Mouse (Mus musculus): ENCODE results near the gene Ephx1.
"Not testable (repeated sequence)": the region's sequence is repeated elsewhere in the genome, so short reads cannot be mapped to it uniquely, and the experiment has no call there.

Ephx1 gene

DNA sequence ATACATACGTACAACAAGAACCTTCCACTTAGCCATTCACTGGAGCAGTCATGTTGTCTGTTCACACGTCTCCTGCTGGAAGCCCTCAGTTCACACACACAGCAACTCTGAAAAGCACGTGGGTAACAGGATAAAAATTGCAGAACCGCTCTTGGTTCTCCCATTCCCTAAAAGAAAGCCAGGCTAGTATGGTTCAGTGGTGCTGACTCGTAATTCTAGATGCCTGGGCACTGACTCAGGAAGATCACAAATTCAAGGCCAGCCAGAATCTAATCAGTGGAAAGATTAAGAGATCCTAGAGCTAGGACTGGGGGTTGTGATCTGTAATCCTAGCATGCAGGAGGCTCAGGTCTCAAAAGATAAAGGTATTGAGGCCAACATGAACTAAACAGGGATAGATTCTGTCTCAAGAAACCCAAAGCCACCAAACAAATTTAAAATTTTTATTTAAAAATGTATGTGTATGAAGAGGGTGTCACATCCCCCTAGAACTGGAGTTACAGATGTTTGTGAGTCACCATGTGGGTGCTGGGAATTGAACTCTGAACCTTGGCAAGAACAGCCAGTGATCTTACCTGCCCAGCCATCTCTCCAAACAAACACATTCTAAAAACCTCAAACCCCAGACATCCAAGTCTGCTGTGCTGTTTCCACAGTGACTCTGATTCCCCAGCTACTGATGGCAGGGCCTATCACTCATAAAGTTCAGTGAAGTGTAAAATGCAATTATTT, at the start of gene Ephx1:
Gene Ephx1, minus strand, starts transcription at position 149 of the 732 bp plus-strand sequence.
- no peak for DNase-seq

DNA sequence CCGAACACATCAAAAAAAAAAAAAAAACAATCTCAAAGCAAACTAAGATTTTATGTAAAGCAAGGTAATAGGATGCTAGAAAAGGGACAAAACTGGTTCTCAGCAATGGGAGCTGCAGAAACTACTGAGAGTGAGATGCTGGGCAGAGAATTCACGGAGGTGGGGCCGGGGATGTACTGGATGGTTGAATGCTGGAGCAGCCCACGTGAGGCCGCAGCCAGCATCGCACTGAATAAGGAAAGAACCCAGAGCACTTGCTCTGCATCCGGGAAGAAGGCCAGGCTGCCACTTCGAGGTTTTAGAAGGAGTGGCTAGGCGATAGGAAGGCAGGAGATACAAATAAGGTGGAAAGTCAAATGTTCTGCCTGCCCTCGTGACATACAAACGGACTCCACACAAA, 49.0 kb upstream of the Ephx1 start:
- no peak for DNase-seq

DNA sequence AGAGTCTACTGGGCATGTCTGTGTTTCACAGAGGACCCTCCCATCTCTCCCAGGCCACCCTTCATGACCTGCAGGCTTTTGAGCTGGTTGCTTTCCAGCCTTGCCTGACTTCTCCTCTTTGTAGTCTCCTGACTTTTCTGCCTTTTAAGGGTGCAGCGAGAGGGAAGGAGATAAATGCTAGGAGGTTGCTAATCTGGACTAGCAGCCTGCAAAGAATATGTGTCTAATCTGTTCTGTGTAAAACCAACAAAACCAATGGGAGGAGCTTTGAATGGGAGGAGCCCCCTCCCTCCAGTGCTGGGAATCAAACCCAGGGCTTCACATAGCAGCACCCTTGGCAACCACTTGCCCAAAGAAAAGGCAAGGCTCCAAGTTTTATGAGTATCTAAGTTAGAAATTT, 47.6 kb upstream of the Ephx1 start:
- DNase-seq: no peak

DNA sequence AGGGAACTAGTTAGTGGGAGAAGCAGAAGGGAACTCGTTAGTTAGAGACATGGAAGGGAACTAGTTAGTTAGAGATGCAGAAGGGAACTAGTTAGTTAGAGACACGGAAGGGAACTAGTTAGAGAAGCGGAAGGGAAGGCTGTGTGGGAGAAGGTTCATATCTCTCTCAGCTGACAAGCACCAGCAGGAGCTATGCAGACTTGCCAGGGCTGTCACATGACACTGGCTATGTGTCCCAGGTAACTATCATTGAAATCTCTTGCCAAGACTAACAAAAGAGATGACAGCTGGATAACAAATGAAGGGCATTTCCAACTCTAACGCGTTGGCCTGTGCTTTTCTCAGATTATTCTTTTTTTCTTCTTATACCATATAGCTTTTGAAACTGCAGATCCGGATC, 43.9 kb upstream of the Ephx1 start:
- DNase-seq: no peak

DNA sequence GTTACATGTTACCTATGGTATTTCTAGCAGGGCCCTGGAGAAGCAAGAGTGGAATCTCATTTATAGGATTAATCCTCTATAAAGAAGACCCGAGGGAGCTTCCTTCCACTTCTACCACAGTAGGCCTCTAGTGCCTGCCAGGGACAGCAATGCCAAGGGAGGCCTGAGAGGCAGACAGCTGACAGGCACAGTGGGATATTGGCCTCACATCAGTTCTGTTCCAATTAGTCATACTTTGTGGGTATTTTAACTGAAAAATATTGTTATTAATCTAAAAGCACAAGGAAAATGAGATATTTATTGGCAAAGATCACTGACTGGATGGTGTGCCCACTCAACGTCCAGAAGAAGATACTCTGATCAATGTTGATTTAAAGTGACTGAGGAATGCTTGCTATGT, 43.3 kb upstream of the Ephx1 start:
- peak; percentile 34 for DNase-seq

DNA sequence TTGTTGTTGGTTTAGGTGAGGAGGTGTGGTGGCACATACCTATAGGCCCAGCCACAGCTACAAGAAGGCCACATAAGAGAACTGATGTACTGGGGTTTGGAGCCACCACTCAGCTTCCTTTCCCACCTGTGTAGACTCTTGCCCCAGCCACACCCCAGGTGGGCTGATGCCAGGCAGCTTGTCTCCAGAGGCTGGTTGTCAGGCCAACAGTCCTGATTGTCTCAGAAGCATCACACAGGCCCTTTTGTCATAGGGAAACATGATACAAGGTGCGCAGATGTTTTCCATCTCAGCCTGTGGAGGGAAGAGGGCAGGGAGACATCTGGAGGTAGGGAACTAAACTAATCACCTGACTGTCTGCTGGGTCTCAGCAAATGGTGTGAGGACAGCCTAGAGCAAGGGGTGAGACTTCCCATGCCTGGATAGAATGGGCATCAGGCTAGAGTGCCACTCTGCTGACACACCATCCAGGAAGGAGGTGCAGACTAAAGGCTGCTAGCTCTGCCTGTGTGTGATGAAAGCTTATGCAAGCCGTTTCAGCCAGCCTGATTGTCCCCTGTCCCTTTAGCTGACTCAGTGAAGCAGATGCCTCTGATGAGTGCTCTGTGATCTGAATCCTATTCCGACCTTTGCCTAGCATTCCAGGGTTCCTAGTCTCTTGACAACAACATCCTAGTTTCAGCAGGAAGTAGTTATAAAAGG, 41.2 kb upstream of the Ephx1 start:
- DNase-seq: no peak

DNA sequence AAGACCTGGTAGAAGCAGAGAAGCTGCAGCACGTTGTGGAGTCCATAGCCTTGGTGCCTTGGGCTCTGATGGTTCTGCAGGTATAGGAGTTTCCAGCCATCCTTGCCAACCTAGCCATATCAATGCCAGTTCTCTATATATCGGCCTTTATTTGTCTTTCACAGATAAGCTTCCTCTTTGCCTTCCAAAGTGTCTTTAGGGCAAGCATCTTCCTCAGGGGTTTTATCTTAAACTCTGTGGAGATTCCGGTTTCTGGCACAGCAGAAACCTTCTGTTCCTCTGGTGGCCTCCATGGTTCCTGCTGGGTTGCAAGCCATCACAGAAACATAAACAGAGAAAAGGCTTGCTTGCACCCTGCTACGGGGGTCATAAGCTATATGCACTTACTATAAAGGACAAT, 32.2 kb upstream of the Ephx1 start:
- DNase-seq: no peak

DNA sequence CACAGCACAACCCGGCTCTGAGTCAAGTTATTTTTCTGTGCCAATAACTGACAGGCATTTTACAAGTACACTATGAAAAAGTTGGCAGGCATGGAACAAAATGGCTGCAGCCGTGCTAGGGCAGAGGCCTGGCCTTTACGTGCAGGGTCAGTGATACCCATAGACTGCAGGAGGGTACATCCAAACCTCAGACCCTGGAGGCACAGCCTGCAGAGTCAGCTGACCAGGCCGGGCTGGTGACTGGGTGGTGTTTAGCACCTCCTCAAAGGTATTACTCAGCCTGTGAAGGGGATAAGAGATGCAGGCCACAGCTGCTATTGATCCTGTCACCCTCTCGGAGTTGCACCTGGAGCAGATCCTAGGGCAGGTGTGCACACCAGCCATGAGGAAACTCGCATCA, 30.2 kb upstream of the Ephx1 start, which contains the start of gene 9130409I23Rik:
Gene 9130409I23Rik, plus strand, starts transcription at position 301 of the 400 bp plus-strand sequence.
- DNase-seq: no peak

DNA sequence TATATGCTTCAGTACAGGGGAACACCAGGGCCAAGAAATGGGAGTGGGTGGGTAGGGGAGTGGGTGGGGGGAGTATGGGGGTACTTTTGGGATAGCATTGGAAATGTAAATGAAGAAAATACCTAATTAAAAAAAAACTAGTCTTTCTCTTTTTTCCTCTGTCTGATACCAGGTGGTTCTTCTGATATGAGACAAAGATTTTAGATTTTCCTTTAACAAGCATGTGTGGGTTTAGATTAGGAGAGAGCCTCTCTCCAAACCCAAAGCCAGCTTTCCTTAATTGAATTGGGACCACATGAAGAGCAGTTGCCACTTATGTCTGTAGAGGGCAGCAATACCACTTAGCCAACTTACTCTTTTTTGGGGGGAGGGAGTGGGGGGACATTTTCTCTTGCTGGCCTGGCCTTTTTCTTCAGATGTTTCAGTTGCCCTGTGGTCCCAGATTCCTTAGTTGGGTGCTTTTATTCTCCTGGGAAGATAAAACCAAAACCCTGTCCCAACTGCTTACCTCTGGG, 28.7 kb upstream of the Ephx1 start:
- no peak for DNase-seq

DNA sequence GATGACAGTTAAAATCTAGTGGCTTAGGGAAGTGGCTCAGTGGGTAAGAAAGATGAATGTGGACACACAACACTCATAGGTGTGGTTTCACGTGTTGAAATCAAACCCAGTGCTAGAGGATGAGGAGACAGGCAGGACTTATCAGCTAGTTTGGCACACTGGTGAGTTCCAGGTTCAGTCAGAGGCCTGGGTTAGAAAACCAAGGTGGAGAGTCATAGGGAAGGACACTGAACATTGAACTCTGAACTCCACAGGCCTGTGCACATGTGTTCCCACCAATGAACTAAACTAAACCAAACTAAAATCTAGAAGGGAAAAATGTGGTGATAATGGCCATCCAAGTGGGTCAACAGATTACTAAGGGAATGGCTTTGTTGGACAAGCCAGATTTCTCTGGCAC, 26.8 kb upstream of the Ephx1 start:
- no peak for DNase-seq

DNA sequence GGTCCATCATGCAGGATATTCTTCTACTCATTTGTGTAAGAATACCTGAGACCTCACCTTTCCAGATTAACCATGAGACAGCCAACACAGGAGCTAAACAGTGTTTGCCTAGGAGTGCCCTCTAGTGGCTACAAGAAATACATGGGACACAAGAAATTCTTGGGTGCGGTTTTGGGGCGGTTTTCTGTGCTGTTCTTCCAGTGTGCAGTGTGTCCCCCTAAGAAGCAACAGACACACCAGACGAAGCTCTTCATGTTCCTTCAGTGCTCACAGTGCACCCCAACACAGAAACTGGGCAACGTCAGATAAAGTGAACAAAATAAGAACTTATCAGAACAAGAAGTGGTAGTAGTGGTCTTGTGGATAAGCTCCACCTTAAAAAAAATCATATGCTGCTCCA, 18.9 kb upstream of the Ephx1 start:
- peak; percentile 19 for DNase-seq

DNA sequence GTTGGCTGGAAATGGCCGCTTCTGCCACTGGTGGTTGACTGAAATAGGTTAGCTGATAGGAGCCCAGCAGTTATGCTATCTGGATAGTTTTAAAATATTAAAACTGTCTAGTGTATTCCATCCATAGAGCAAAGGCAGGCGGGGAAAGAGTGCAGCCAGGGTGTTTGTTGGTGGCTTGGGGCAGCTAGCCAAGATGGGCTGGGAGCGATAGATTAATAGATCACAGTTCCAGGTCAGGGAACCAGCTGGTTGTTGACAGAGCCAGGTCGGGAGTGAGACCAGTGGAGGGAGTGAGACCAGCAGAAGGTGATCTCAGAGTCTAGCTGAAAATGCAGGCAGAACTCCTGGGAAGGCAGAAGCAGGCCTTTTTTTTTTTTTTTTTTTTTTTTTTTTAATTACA, 16.9 kb upstream of the Ephx1 start:
- DNase-seq: no peak

DNA sequence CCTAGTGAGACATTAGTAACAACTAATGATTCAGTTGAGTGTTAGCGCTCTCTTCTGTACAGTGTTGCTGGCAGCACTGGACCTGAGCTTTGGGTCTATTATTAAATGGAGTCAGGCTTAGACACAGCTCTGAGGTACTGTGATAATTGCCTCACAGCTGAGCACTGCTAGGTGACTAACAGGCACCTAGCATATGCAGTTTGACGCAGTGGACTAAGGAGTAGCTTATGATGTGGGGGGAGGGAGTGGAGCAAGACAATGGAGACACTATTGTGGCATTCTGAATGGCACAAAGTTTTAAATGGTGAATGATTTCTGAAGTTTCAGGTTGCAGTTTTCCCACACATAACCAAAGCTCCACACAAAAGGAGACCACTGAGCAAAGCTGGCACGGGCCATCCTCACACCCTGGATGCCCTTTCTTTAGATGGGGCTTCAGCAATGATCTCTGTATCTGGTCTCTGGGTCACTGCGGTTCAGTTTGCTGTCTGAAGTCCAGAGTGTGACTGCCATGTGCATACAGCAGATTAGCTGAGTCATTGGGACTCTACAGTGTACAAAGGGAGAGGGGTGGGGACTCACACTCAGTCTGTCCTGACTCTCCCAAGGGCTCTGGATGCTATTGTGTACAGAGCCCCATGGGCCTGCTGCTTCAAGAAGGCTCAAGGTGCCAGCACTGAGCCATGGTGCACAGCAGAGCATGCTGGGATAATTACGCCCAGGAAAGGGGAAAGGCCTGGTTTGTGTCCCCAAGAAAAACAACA, 14.5 kb upstream of the Ephx1 start:
- DNase-seq: not testable (repeated sequence)

DNA sequence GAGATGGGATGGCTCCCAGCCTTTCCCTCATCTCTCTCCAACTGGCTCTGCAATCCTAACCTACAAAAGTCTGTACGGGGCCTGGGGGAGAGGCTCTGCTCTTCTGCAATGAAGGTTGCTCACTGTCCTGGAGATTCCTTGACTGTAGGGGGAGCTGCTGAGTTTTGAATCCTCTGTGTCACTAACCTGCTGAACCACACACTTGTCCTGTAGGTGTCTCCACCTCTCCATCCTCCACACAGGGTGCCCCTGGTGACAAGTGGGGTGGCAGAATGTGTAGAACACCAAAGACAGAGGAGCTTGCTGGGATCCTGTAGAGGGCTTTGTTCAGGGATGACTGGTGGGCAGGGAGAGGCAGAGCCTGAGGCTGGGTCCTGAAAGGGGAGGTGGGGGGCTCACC, 1.6 kb upstream of the Ephx1 start:
- DNase-seq: peak; percentile 53

DNA sequence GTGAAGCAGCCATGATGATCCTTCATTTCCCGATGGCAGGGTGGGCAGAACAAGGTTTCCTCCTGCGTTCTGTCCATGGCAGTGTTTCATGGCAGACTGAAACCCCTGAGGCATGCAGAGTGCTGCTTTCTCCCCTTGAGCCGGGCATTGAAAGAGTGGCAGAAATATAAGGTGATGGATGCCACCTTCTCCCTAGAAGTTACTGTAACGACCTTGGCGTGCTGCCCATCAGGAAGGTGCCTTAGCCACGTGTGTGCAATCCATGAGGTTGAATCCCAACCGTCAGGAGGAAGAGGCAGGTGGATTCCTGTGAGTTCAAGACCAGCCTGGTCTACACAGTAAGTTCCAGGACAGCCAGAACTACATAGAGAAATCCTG, 773 bp upstream of the Ephx1 start:
- DNase-seq: no peak

DNA sequence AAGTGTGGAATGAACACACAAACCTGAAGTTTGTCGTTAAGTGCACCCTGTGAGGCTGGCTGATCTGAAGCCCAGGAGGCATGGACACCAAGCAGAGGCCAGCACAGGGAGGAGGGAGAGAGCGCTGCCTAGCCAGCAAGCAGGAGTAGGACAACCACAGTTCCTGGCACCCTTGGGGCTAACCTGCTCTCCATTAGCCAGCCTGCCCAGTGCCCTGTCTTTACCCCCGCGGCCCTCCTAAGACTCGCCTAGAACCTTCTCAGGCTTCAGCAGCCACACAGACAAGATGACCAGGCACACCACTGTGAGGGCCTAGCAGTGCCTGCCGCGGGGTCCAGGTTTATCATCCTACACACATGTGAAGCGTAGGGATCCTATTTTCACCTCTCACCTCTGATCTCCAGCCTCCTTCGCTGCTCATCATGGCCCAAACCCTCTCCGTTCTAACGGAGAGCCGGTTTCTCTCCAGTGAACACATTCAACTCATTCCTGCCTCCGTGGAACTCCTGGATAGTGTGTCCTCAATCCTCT, 2.7 kb downstream of the Ephx1 start:
- peak; percentile 15 for DNase-seq

DNA sequence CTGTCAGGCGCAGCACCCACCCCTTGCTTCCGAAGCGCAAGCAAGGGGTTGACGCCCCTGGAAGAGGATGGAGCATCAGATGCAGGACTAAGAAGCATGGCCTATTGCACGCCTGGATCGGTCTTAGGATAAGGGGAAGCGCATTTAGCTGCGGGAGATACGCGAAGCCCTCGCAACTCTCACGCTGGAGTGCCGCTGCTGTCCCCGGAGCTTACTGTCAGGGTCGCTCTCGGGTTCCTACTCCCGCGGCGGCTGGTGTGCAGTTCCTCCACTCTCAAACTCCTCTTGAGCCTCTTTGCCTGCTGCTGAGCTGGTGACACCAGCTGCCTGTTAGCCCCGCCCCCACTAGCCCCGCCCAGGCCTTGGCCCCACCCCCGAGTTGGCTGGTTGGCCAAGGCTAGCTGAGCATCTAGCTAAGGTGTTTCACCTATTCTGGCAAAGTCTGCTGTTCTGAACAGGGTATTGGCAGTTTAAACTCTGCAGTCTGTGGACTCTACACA, 3.4 kb downstream of the Ephx1 start:
- peak; percentile 83 for DNase-seq

DNA sequence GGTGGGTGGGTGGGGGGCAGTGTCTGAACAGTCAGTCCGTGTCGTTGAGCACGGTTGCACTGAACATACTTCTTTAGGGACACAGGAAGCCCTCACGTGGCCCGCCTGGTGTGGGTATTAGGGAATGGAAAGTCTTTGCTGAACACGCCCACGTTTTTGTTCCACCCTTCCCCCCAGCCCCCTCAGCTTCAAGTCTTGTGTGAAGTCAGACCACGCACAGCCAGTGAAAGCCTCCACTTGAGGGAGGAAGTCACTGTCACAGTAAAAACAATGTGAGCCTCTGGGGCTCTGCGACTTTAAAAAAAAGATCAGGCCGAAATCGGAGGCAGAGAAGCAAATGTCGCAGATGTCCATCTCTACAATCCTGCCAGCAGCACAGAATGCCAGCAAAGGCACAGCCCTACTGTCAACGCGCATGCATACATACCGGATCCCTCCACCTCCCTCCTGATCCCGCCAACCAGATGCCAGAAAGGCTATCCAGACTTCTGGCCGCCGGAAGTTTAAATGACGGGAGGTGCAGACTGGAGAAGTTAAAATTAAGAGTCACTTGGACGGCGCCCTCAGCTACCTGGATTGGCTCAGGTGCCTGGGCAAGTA, 4.1 kb downstream of the Ephx1 start:
- DNase-seq: peak; percentile 67

DNA sequence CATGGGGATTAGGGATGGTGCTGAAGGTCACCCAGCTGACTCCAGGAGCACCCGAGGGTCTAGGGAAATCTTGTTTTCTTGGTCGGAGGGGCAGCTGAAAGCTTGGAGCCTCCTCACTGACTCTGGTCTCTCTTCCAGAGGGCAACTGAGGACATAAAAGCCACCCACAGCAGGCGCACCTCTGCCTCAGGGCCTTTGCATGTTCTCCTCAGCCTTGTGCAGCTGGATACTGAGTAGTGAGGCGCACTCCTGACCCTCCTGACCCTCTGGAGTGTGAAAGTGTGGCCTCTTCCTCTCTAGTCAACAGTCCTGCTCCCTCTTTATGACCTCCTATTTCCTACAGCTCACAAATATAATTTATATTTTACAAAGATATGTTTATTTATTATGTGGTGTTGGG, 4.7 kb downstream of the Ephx1 start:
- DNase-seq: no peak

DNA sequence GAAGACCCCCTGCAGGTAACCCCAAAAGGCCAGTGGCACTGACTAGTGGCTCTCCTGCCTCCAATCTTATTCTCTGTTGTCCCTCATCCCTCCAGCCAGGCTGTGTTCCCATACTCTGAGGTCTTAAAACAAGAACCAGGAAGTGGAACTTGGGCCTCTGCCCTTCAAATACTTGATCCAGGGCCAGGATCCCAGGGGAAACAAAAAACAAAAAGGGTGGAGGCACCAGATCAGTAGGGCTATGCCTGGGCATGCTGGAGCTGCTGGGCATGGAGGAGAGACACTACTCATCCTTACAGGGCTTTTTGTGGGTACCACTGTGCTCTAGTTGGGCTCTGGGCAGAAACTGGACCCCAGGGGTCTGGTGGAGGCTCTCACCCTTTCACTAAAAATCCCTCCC, 5.1 kb downstream of the Ephx1 start:
- DNase-seq: peak; percentile 35

DNA sequence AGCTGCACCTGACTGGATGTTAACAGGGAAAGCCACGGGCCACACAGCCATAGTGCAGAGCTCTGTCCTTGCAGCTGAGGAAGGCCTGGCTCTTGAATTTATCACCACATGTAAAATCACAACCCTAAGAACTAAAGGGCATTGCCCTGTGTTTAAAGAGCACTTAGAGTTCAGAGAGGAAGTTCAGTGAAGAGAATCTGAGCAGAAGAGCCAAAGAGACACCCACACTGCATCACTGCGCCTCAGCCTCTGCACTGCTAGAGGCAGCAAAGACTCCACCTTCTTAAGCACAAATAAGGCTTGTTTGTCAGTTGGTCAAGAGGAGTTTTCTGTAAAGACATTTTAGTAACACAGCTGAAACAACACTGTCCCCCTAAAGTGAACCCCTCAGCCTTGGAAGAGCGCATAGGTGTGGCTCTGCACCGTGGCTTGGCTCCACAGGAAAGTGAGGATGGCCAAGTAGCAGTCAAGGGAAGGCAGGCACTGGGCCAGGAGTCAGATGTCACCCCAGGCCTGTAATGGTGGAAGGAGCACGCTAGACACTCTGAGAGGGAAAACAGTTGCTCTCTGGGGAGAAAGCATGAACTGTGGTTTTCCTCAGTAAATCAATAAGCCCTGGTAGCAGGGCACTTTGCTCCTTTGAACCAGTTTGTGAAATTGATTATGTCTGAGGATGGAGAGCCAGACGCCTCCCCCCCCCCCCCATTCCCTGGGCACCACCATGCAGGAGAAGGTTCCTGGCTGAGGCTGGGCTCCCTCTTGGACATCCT, 5.8 kb downstream of the Ephx1 start:
- DNase-seq: peak; percentile 36

DNA sequence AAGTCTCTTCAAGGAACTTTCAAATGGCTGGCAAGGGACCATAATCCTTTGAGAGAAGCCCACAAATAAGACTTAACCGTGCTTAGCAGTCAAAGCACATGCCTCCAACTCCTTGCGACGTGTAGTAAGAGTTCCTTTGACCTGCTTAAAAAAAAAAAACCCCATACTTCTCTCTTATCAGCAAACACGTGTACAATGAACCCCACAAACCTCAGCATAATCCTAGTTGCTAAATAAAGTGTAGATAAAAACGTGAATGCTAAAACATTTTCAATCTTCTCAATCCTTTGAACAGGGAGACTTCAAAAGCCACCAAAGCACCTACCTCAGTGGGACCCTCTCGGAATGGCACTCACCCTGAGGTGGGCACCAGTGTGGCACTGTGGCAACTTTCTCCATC, 7.3 kb downstream of the Ephx1 start:
- DNase-seq: no peak
